Mouse (Mus musculus) hindbrain, embryonic 14.5 days (tissue): Measurements from ENCODE around the gene Muc5ac. TPM values are rescaled to one million over a fixed set of nuclear protein-coding genes. Genes with fewer than 3 reads are reported as not detected.

Source experiments
- ATAC-seq: fragments of 200-750 bp; cut with Nextera tagmentation; 2 replicates; pipeline ENCODE4 v1.8.0; 2017; ENCODE audit warnings: moderate number of reproducible peaks, mild to moderate bottlenecking, moderate TSS enrichment, moderate library complexity; ENCODE audit not compliant: low FRiP score
- DNase-seq: peaks from one replicate; pipeline ENCODE4 v3.0.0-alpha.2; 2015; ENCODE audit warnings: low spot score
- H3K27ac ChIP-seq: fragments of 300-500 bp; sonication (generic); 2 replicates; pipeline ENCODE4 v1.5.1; 2014; ENCODE audit warnings: mild to moderate bottlenecking, moderate library complexity
- H3K27me3 ChIP-seq: fragments of 300-500 bp; sonication (generic); 2 replicates; pipeline ENCODE4 v1.6.1; 2014; ENCODE audit warnings: mild to moderate bottlenecking, low read length, mixed read lengths; ENCODE audit not compliant: control insufficient read depth, insufficient read depth
- H3K36me3 ChIP-seq: fragments of 300-500 bp; sonication (generic); replicated peaks from 2 replicates; pipeline ENCODE4 v1.6.1; 2014; ENCODE audit not compliant: control insufficient read depth, insufficient read depth
- H3K4me1 ChIP-seq: fragments of 300-500 bp; sonication (generic); replicated peaks from 2 replicates; pipeline ENCODE4 v1.6.1; 2014; ENCODE audit warnings: antibody characterized with exemption, low read length, mixed read lengths; ENCODE audit not compliant: control insufficient read depth, insufficient read depth
- H3K4me2 ChIP-seq: fragments of 300-500 bp; sonication (generic); replicated peaks from 2 replicates; pipeline ENCODE4 v1.6.1; 2014; ENCODE audit warnings: mild to moderate bottlenecking, moderate library complexity
- H3K4me3 ChIP-seq: fragments of 300-500 bp; sonication (generic); replicated peaks from 2 replicates; pipeline ENCODE4 v1.5.1; 2014; ENCODE audit warnings: mild to moderate bottlenecking, low read length
- H3K9ac ChIP-seq: fragments of 300-500 bp; sonication (generic); 2 replicates; pipeline ENCODE4 v1.6.1; 2014
- H3K9me3 ChIP-seq: fragments of 300-500 bp; sonication (generic); 2 replicates; pipeline ENCODE4 v1.6.1; 2016; ENCODE audit warnings: low read length; ENCODE audit not compliant: control insufficient read depth
- WGBS: fragments of 180-500 bp; shearing (Covaris S2); extraction: QIAGEN DNeasy Blood & Tissue Kit; methylation state at CpG from one replicate; pipeline ENCODE4 v1.1.7; 2014; 5-methylcytosine and 5-hydroxymethylcytosine counted together
- polyA plus RNA-seq: library from polyadenylated mRNA; unstranded; fragments of >200 nt; fragmentation: Nextera tagmentation; extraction: Ambion mirVana; gene quantifications from 2 replicates; pipeline ENCODE4 v1.2.1, GENCODE M21; 2014

Muc5ac gene
- polyA plus RNA-seq, 1 experiment from 2014 or later: not detected

DNA sequence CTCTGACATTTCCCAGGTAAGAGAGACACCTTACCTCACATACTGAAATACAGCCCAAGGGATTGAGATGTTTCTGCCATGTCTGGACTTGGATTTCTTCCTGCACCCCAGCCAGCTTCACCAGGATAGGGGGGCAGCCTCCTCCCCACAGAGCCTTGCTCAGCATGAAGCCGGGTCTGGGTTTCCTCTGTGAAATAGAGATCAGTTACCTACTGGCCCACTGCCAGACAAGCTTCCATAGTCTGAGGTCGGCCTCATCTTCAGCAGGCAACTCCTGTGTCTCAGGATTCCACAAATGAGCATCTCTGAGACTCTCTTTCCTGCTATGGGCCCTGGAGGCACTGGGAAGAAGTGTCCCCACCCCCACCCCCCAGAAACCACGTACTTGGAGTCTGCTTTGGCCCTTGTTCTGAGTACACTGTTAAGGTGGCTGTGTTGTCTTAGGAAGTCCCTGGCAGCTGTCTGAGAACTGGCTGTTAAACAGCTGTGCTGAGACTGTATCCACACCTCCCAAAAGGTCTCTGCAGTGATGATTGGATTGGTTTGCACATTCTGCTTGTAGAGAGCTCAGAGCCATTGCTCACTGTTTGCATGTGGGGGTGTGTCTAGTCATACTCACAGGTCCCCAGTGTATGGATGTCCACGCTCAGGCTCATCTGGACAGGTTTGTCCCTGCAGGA, 34.0 kb downstream of the Muc5ac start:
- Histone ChIP-seq H3K9ac (no peak overlapping the region), H3K27ac (no peak overlapping the region), H3K9me3 (no peaks in the 10 kb centered on the region), H3K4me1 (no peaks in the 10 kb centered on the region), H3K4me2 (no peak overlapping the region), H3K4me3 (no peak overlapping the region), H3K36me3 (no peaks in the 10 kb centered on the region), H3K27me3 (no peaks in the 10 kb centered on the region)
- 60% methylated on average over 4 of the region's 4 CpGs for WGBS
- no peak for DNase-seq
- no peak for ATAC-seq

DNA sequence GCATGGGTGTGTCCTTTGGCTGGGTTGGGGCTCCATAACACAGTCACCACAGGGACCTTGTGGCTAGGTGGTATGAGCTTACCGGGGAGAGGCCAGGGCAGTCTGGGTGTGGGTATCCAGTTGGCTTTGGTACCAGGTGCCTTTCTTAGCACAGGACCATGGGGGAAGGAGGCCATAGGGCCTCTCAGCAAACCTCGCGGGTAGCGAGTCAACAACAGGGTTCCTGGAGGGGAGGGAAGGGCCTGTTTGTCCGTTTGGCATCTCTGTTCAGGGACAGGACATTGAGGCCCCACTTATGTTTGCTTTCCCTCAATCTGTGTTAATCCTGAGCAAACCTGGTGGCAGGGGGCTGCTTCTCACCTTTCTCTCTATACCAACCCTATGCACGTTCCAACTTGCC, 34.9 kb downstream of the Muc5ac start:
- Histone ChIP-seq H3K27me3 (no peaks in the 10 kb centered on the region), H3K27ac (no peak overlapping the region), H3K9ac (no peak overlapping the region), H3K4me1 (no peaks in the 10 kb centered on the region), H3K9me3 (no peaks in the 10 kb centered on the region), H3K4me3 (no peak overlapping the region), H3K36me3 (no peaks in the 10 kb centered on the region), H3K4me2 (no peak overlapping the region)
- DNase-seq (no peak), ATAC-seq (no peak)
- 88% methylated on average over 6 of the region's 6 CpGs for WGBS

- DNase-seq (no peak), ATAC-seq (no peak)
- 93% methylated on average over 9 of the region's 9 CpGs for WGBS
- Histone ChIP-seq H3K9ac (no peak overlapping the region), H3K4me2 (no peak overlapping the region), H3K9me3 (no peaks in the 10 kb centered on the region), H3K27ac (no peak overlapping the region), H3K4me1 (no peaks in the 10 kb centered on the region), H3K4me3 (no peak overlapping the region), H3K36me3 (no peaks in the 10 kb centered on the region), H3K27me3 (no peaks in the 10 kb centered on the region)
Measured at GRCm38 (mm10) chr7:141824398-141824797, 35.6 kb downstream of the Muc5ac start.

- no peaks in the 10 kb centered on the region for H3K9me3 ChIP-seq
- no peak overlapping the region for H3K9ac ChIP-seq
- no peak overlapping the region for H3K4me2 ChIP-seq
- ATAC-seq: no peak
- no peaks in the 10 kb centered on the region for H3K27me3 ChIP-seq
- H3K36me3 ChIP-seq: no peaks in the 10 kb centered on the region
- no peaks in the 10 kb centered on the region for H3K4me1 ChIP-seq
- DNase-seq: no peak
- H3K4me3 ChIP-seq: no peak overlapping the region
- H3K27ac ChIP-seq: no peak overlapping the region
- WGBS: 80% methylated on average over 7 of the region's 7 CpGs
Measured at GRCm38 (mm10) chr7:141835941-141836340, 47.2 kb downstream of the Muc5ac start.

DNA sequence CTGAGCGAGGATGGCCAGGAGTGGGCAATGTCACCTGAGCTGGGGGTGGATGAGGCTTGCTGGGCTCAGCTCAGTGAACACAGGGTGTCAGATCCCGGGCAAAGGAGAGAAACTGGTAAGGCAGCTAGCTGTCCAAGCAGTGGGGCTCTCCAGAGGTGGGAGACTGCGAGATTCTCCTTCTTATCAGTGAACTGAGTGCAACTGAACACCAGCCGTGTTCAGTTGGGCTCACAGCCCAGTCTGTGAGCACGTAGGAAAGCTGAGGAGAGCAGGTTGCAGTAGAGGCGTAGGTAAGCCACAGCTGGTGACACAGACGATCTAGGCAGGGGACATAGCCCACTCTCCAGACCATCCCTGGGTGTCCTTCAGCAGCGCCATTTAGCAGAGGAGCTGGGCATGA, 47.7 kb downstream of the Muc5ac start:
- no peak for DNase-seq
- no peak overlapping the region for H3K27ac ChIP-seq
- ATAC-seq: no peak
- no peaks in the 10 kb centered on the region for H3K36me3 ChIP-seq
- no peaks in the 10 kb centered on the region for H3K27me3 ChIP-seq
- no peak overlapping the region for H3K4me3 ChIP-seq
- H3K4me2 ChIP-seq: no peak overlapping the region
- WGBS: 82% methylated on average over 8 of the region's 8 CpGs
- H3K4me1 ChIP-seq: no peaks in the 10 kb centered on the region
- H3K9ac ChIP-seq: no peak overlapping the region
- H3K9me3 ChIP-seq: no peaks in the 10 kb centered on the region

DNA sequence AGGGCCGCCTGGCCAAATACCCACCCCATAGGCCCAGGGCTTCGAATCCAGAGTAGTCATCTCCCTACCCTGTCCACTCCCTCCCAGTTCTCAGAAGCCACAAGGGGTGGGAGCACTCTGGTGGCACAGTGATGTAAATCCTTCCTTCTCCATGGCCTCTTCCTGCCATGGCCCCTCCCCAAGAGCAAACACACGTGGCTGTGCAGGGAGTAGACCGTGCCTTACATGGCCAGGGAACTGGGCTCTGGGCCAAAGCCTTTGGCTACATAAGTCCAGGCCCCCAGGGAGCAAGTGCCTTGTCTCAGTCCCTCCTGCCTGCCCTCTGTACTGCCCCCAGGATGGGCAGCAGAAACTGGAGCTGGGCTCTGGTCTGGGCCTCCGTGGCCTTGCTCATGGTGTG, 50.0 kb downstream of the Muc5ac start, which contains the start of gene Muc5b:
Gene Muc5b (plus strand): TSS at position 292 of the 400 bp plus-strand sequence.
- no peak for DNase-seq
- WGBS: 64% methylated on average over 5 of the region's 5 CpGs
- no peak within 1 kb of the TSS for H3K4me2 ChIP-seq
- no peaks in the 10 kb centered on the region for H3K9me3 ChIP-seq
- no peaks in the 10 kb centered on the region for H3K36me3 ChIP-seq
- H3K27ac ChIP-seq: no peak within 1 kb of the TSS
- no peak within 1 kb of the TSS for H3K4me3 ChIP-seq
- no peaks in the 10 kb centered on the region for H3K4me1 ChIP-seq
- ATAC-seq: no peak
- H3K9ac ChIP-seq: no peak within 1 kb of the TSS
- H3K27me3 ChIP-seq: no peaks in the 10 kb centered on the region

GRCm38 (mm10) chr7:141840354-141840753, 51.6 kb downstream of the Muc5ac start:
- 91% methylated on average over 10 of the region's 10 CpGs for WGBS
- H3K27ac ChIP-seq: no peak overlapping the region
- no peak overlapping the region for H3K4me2 ChIP-seq
- DNase-seq (no peak), ATAC-seq (no peak)
- H3K27me3 ChIP-seq: no peaks in the 10 kb centered on the region
- no peaks in the 10 kb centered on the region for H3K4me1 ChIP-seq
- no peaks in the 10 kb centered on the region for H3K36me3 ChIP-seq
- H3K9me3 ChIP-seq: no peaks in the 10 kb centered on the region
- no peak overlapping the region for H3K9ac ChIP-seq
- no peak overlapping the region for H3K4me3 ChIP-seq

DNA sequence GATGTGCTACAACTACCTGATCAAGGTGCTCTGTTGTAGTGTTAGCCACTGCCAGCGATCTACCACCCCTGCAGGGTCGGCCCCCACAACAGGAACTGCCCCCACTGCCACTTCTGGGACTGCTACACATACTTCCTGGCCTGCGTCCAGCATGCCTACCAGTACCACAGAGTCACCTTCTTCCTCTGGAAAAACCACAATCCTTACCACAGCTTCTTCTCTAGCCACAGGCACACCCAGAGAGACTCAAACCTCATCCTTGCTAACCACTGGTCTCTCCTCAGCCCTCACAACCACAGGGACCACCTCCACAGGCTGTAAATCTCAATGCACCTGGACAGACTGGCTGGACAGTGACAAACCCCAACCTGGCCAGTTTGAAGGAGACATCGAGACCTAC, 72.3 kb downstream of the Muc5ac start:
- H3K4me3 ChIP-seq: no peak overlapping the region
- 82% methylated on average over 4 of the region's 4 CpGs for WGBS
- no peak overlapping the region for H3K27ac ChIP-seq
- no peak for ATAC-seq
- no peak overlapping the region for H3K4me2 ChIP-seq
- no peaks in the 10 kb centered on the region for H3K27me3 ChIP-seq
- H3K4me1 ChIP-seq: no peaks in the 10 kb centered on the region
- no peaks in the 10 kb centered on the region for H3K9me3 ChIP-seq
- no peak overlapping the region for H3K9ac ChIP-seq
- H3K36me3 ChIP-seq: no peaks in the 10 kb centered on the region
- DNase-seq: no peak
